Mouse (Mus musculus): ENCODE results near the gene Fbxl15. TPM values are rescaled to one million over a fixed set of nuclear protein-coding genes. Genes with fewer than 3 reads are reported as not detected.

Fbxl15 gene
- polyA plus RNA-seq, 1 experiment, result 42.8 TPM

DNA sequence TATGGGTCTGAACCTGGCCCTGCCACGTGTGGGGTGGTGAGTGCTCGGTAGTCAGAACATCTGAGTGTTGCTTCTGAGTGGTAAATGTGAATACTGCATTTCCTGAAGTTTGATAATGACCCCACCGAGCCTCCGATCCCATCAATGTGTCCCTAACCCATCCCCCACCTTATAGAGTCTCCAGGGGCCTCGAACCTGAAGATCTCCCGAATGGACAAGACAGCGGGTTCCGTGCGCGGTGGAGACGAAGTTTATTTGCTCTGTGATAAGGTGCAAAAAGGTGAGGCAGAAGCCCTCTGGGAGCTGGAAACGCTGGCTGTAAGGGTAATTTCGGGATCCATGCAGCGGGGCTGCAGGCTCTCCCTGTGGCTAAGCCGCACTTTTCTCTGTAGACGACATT is 20.2 kb upstream of the Fbxl15 start:
- Histone ChIP-seq H3K27ac (ENCODE audit: insufficient read depth, low read length) (no peak overlapping the region), H3K4me1 (ENCODE audit: control insufficient read depth, insufficient read depth, low read length) (no peaks in the 10 kb centered on the region), H3K4me3 (ENCODE audit: insufficient read depth, low read length) (no peak overlapping the region)
- no peak for TF ChIP-seq CTCF (IDR thresholded peaks at IDR 0.05; ENCODE audit: extremely low read depth, insufficient read depth, low read length)
- TF ChIP-seq POLR2A (IDR thresholded peaks at IDR 0.05; ENCODE audit: extremely low read depth, insufficient read depth, low read length), result no peak

DNA sequence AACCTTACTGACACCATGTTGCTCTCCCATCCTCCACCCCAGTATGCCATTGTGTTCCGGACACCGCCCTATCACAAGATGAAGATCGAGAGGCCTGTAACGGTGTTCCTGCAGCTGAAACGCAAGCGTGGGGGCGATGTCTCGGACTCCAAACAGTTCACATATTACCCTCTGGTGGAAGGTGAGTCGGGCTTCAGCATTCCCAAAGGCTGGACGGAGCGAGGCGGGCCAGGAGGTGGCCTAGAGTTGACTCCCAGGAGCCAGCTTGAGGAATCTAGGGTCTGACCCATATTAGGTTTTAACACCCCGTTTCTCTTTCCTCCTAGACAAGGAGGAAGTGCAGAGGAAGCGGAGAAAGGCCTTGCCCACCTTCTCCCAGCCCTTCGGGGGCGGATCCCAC is 19.7 kb upstream of the Fbxl15 start:
- Histone ChIP-seq H3K4me1 (ENCODE audit: control insufficient read depth, insufficient read depth, low read length) (no peaks in the 10 kb centered on the region), H3K4me3 (ENCODE audit: insufficient read depth, low read length) (no peak overlapping the region; the same call in 1 of the 2 replicates), H3K27ac (ENCODE audit: insufficient read depth, low read length) (no peak overlapping the region)
- TF ChIP-seq POLR2A (IDR thresholded peaks at IDR 0.05; ENCODE audit: extremely low read depth, insufficient read depth, low read length), result no peak
- no peak for TF ChIP-seq CTCF (IDR thresholded peaks at IDR 0.05; ENCODE audit: extremely low read depth, insufficient read depth, low read length)

DNA sequence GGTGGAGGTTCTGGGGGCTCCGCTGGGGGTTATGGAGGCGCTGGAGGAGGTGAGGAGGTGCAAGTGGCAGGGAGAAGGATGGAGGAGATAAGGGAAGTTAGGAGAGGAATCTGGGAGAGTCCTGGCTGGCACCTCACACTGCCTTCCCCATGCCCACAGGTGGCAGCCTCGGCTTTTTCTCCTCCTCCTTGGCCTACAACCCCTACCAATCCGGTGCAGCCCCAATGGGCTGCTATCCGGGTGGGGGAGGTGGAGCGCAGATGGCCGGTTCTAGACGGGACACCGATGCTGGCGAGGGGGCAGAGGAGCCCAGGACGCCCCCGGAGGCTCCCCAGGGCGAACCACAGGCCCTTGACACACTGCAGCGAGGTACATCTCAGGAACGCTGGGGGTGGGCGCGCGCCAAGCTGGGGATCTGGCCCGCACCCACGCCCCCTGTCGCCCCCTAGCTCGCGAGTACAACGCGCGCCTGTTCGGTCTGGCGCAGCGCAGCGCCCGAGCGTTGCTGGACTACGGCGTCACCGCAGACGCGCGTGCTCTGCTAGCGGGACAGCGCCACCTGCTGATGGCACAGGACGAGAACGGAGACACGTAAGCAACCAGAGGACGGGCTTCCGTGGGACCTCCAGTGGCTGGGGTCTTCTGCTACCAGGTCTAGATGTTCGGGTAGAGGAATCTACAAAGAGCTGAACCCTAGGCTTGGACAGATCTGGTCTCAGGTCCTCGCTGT is 19.1 kb upstream of the Fbxl15 start:
- H3K4me3 ChIP-seq (ENCODE audit: insufficient read depth, low read length), result peak overlapping the region; percentile 38
- no peak overlapping the region for H3K27ac ChIP-seq (ENCODE audit: insufficient read depth, low read length)
- no peaks in the 10 kb centered on the region for H3K4me1 ChIP-seq (ENCODE audit: control insufficient read depth, insufficient read depth, low read length)
- TF ChIP-seq POLR2A (IDR thresholded peaks at IDR 0.05; ENCODE audit: extremely low read depth, insufficient read depth, low read length) (peak; percentile 29; the same call in 1 of the 2 replicates), CTCF (IDR thresholded peaks at IDR 0.05; ENCODE audit: extremely low read depth, insufficient read depth, low read length) (peak; percentile 92)

DNA sequence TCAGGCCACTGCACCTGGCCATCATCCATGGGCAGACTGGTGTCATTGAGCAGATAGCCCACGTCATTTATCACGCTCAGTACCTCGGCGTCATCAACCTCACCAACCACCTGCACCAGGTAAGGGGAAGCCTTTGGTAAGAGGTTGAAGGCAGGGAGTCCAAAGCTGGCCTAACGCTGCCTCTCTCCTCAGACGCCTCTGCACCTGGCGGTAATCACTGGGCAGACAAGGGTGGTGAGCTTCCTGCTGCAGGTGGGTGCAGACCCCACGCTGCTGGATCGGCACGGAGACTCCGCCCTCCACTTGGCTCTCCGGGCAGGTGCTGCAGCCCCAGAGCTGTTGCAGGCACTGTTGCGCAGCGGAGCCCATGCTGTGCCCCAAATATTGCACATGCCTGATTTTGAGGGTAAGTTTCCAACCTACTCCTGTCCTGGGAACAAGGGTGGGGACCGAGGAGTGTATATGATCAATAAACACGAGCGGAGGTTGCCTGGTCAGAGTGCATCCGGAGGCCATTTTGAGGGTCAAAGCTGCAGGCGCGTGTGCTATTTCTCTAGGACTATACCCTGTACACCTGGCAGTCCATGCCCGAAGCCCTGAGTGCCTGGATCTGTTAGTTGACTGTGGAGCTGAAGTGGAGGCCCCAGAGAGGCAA is 18.2 kb upstream of the Fbxl15 start:
- no peak overlapping the region for H3K27ac ChIP-seq (ENCODE audit: insufficient read depth, low read length)
- TF ChIP-seq CTCF (IDR thresholded peaks at IDR 0.05; ENCODE audit: extremely low read depth, insufficient read depth, low read length) (no peak), POLR2A (IDR thresholded peaks at IDR 0.05; ENCODE audit: extremely low read depth, insufficient read depth, low read length) (no peak)

DNA sequence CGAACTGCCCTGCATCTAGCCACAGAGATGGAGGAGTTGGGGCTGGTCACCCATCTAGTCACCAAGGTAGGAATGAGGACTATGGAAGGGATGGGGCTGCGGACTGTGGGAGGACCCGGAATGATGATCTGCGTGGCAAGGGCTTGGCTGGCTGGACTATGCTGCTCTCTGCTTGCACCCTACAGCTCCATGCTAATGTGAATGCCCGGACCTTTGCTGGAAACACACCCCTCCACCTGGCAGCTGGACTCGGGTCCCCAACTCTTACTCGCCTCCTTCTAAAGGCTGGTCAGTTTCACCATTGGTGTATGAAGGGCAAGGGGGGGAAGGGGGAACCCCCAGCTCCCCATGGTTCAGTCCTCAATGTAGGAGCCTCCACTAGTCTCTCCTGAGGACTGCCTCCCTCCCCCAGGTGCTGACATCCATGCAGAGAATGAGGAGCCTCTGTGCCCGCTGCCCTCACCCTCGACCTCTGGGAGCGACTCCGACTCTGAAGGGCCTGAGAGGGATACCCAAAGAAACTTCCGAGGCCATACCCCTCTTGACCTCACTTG is 17.6 kb upstream of the Fbxl15 start:
- Histone ChIP-seq H3K4me3 (ENCODE audit: insufficient read depth, low read length) (no peak overlapping the region), H3K27ac (ENCODE audit: insufficient read depth, low read length) (no peak overlapping the region), H3K4me1 (ENCODE audit: control insufficient read depth, insufficient read depth, low read length) (peaks cover under 1% of the 10 kb centered on the region; the same call in 1 of the 2 replicates)
- TF ChIP-seq POLR2A (IDR thresholded peaks at IDR 0.05; ENCODE audit: extremely low read depth, insufficient read depth, low read length) (no peak), CTCF (IDR thresholded peaks at IDR 0.05; ENCODE audit: extremely low read depth, insufficient read depth, low read length) (no peak)

More for the DNA sequence above, 18.2 kb upstream of the Fbxl15 start:
- Histone ChIP-seq H3K4me1 (ENCODE audit: control insufficient read depth, insufficient read depth, low read length) (no peaks in the 10 kb centered on the region), H3K4me3 (ENCODE audit: insufficient read depth, low read length) (no peak overlapping the region; the same call in 1 of the 2 replicates)

DNA sequence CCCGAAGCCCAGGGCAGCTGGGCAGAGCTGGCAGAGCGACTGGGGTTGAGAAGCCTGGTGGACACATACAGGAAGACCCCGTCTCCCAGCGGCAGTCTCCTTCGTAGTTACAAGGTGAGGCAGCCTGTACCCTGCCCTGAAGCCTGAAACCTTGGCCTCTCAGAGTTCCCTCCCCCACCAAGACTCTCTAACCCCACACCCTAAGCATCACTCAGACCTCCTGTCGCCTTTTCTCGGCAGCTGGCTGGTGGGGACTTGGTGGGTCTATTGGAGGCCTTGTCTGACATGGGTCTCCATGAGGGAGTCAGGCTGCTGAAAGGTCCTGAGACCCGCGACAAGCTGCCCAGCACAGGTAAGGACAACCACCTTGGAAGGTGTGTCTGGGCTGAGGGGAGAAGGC is 16.6 kb upstream of the Fbxl15 start:
- no peak overlapping the region for H3K27ac ChIP-seq (ENCODE audit: insufficient read depth, low read length)
- TF ChIP-seq POLR2A (IDR thresholded peaks at IDR 0.05; ENCODE audit: extremely low read depth, insufficient read depth, low read length) (no peak), CTCF (IDR thresholded peaks at IDR 0.05; ENCODE audit: extremely low read depth, insufficient read depth, low read length) (no peak)
- H3K4me1 ChIP-seq (ENCODE audit: control insufficient read depth, insufficient read depth, low read length), result peaks cover 1% of the 10 kb centered on the region; the same call in 1 of the 2 replicates
- no peak overlapping the region for H3K4me3 ChIP-seq (ENCODE audit: insufficient read depth, low read length)

DNA sequence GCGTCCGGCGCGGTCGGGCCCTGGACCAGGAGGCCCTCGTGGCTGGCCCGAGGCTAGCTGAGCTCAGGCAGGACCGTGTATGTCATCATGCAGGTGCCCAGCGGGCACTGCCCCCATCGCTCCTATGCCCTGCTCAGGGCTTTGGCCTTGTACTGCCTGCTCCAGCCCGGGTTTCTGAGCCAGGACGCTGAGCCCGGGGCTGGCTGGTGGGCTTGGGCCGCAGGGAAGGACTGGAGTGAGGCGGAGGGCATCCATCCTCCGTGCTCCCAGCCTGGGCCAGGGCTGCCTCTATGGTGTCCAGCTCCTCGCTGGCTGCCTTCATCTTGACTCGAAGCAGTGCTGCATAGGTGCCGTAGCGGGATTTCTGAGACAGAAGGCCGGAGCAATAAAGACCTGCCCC is 15.4 kb upstream of the Fbxl15 start:
- no peak for TF ChIP-seq POLR2A (IDR thresholded peaks at IDR 0.05; ENCODE audit: extremely low read depth, insufficient read depth, low read length)
- H3K27ac ChIP-seq (ENCODE audit: insufficient read depth, low read length), result no peak overlapping the region
- H3K4me1 ChIP-seq (ENCODE audit: control insufficient read depth, insufficient read depth, low read length), result peaks cover 1% of the 10 kb centered on the region; the same call in 1 of the 2 replicates
- no peak overlapping the region for H3K4me3 ChIP-seq (ENCODE audit: insufficient read depth, low read length)

DNA sequence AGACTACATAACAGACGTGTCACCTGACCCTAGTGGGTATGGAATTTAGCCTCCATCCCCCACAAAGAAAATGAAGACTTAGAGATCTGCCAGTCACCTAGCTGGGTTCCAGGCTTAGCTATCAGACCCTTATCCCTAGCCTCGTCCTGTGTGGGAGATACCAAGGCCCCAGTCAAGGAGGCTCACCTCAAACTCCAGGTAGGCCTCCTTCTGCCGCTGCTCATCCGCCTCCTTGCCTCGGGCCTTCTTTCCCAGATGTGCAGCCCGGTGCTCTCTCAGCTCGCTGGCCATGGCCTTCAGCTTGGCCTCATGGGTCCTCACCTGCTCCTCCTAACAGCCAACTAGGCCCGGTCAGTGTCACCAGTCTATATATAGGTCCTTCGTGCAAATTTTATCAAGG is 14.9 kb upstream of the Fbxl15 start:
- Histone ChIP-seq H3K27ac (ENCODE audit: insufficient read depth, low read length) (no peak overlapping the region), H3K4me3 (ENCODE audit: insufficient read depth, low read length) (no peak overlapping the region), H3K4me1 (ENCODE audit: control insufficient read depth, insufficient read depth, low read length) (peaks cover 1% of the 10 kb centered on the region; the same call in 1 of the 2 replicates)
- TF ChIP-seq POLR2A (IDR thresholded peaks at IDR 0.05; ENCODE audit: extremely low read depth, insufficient read depth, low read length) (no peak), CTCF (IDR thresholded peaks at IDR 0.05; ENCODE audit: extremely low read depth, insufficient read depth, low read length) (no peak)

DNA sequence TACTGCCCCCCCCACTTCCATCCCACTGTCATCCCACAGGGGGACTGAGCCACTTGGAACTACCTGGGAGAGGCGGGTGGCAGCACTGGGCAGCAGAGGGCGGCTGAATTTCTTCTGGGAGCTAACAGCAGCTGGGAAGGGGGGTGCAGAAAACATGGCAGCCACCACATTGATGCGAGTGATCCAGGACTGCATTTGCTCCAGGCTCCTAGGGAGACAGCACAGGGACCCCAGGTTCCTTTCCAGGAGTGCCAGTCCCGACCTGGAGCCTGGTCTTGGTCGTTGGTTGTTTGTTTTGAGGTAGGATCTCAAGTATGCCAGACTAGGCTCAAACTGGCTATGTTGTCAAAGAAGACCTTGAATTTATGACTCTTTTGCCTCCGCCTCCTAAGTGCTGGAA is 14.4 kb upstream of the Fbxl15 start:
- H3K4me1 ChIP-seq (ENCODE audit: control insufficient read depth, insufficient read depth, low read length), result peaks cover 1% of the 10 kb centered on the region; the same call in 1 of the 2 replicates
- H3K4me3 ChIP-seq (ENCODE audit: insufficient read depth, low read length), result no peak overlapping the region
- no peak for TF ChIP-seq POLR2A (IDR thresholded peaks at IDR 0.05; ENCODE audit: extremely low read depth, insufficient read depth, low read length)
- no peak for TF ChIP-seq CTCF (IDR thresholded peaks at IDR 0.05; ENCODE audit: extremely low read depth, insufficient read depth, low read length)
- no peak overlapping the region for H3K27ac ChIP-seq (ENCODE audit: insufficient read depth, low read length)

Data from cortical plate, adult 2 months (tissue).